Mouse (Mus musculus) liver, embryonic 13.5 days (tissue): ENCODE results near the gene Irx2. TPM values are rescaled to one million over a fixed set of nuclear protein-coding genes. Genes with fewer than 3 reads are reported as not detected.

Source experiments
- ATAC-seq: fragments of 200-750 bp; cut with Nextera tagmentation; 2 replicates; pipeline ENCODE4 v1.8.0; 2017; ENCODE audit warnings: low read depth, mild to moderate bottlenecking, moderate number of reproducible peaks, moderate library complexity
- DNase-seq: peaks from one replicate; pipeline ENCODE4 v3.0.0; 2022
- H3K27ac ChIP-seq: fragments of 300-500 bp; sonication (generic); 2 replicates; pipeline ENCODE4 v1.5.1; 2015; ENCODE audit warnings: moderate library complexity, mild to moderate bottlenecking, inconsistent platforms
- H3K27me3 ChIP-seq: fragments of 300-500 bp; sonication (generic); 2 replicates; pipeline ENCODE4 v1.6.1; 2015; ENCODE audit warnings: mild to moderate bottlenecking, inconsistent platforms
- H3K36me3 ChIP-seq: fragments of 300-500 bp; sonication (generic); 2 replicates; pipeline ENCODE4 v1.6.1; 2015; ENCODE audit warnings: mild to moderate bottlenecking, inconsistent platforms
- H3K4me1 ChIP-seq: fragments of 300-500 bp; sonication (generic); replicated peaks from 2 replicates; pipeline ENCODE4 v1.6.1; 2015; ENCODE audit warnings: inconsistent platforms
- H3K4me2 ChIP-seq: fragments of 300-500 bp; sonication (generic); 2 replicates; pipeline ENCODE4 v1.6.1; 2015; ENCODE audit warnings: inconsistent platforms, mild to moderate bottlenecking, moderate library complexity
- H3K4me3 ChIP-seq: fragments of 300-500 bp; sonication (generic); replicated peaks from 2 replicates; pipeline ENCODE4 v1.5.1; 2015; ENCODE audit warnings: mild to moderate bottlenecking, inconsistent platforms
- H3K9ac ChIP-seq: fragments of 300-500 bp; sonication (generic); 2 replicates; pipeline ENCODE4 v1.6.1; 2015; ENCODE audit warnings: mild to moderate bottlenecking, inconsistent platforms
- H3K9me3 ChIP-seq: fragments of 300-500 bp; sonication (generic); replicated peaks from 2 replicates; pipeline ENCODE4 v1.6.1; 2016; ENCODE audit warnings: inconsistent platforms
- WGBS: fragments of 180-500 bp; shearing (Covaris S2); methylation state at CpG from one replicate; pipeline ENCODE4 v1.1.7; 2015; ENCODE audit not compliant: insufficient replicate concordance; 5-methylcytosine and 5-hydroxymethylcytosine counted together
- polyA plus RNA-seq: library from polyadenylated mRNA; unstranded; fragments of >200 nt; fragmentation: Nextera tagmentation; extraction: Ambion mirVana; gene quantifications from 2 replicates; pipeline ENCODE4 v1.2.1, GENCODE M21; 2015

Gene Irx2
- polyA plus RNA-seq, 1 experiment from 2014 or later = 0.25 TPM

GRCm38 (mm10) chr13:72638401-72639130 lies 9.9 kb downstream of the Irx2 start:
- no peak overlapping the region for H3K4me3 ChIP-seq
- DNase-seq = no peak
- WGBS = 3% methylated on average over 26 of the region's 26 CpGs
- H3K9me3 ChIP-seq = no peaks in the 10 kb centered on the region
- H3K4me2 ChIP-seq = 0 out of 2 replicates have a peak overlapping the region, but pooled peaks have one; percentile 58
- 0 out of 2 replicates have a peak, but pooled peaks cover 3% of the 10 kb centered on the region for H3K4me1 ChIP-seq
- no peak for ATAC-seq
- H3K36me3 ChIP-seq = no peaks in the 10 kb centered on the region
- H3K27ac ChIP-seq = no peak overlapping the region
- peaks cover 83% of the 10 kb centered on the region for H3K27me3 ChIP-seq
- no peak overlapping the region for H3K9ac ChIP-seq

DNA sequence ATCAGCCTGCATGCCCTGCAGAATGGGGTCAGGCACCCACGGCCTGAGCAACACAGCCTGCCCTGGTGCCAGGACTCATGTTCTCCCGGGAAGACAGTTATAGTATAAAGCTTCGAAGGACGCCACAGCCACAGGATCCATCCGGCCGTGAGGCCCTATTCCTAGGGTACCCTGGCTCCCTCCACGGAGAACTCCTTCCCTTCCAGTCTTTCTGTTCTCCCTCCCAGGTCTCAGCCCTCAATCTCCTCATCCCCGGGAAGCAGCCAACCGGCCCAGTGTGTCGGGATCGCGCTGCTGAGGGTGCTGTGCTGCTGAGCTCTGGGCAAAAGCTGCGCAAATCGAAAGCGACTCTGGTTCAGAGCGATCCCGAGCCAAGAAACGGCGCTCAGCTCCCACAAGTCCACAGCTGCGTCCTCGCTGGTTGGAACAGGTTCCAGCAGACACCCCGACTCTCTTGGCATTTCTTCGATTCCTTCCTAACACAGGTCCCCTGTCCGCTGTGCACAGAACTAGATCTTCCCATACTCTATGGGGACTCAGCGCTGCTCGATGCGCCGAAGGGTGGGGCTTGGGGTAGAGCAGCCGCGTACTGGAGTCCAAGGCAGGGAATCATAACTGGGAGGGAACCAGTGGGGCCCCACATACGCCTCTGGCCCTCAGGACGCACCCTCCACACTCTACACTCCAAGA lies 11.0 kb downstream of the Irx2 start:
- peak overlapping the region; percentile 58 for H3K4me2 ChIP-seq
- H3K4me1 ChIP-seq = 0 out of 2 replicates have a peak, but pooled peaks cover 3% of the 10 kb centered on the region
- no peak overlapping the region for H3K27ac ChIP-seq
- ATAC-seq (no peak), DNase-seq (no peak)
- H3K27me3 ChIP-seq = peaks cover 74% of the 10 kb centered on the region
- no peaks in the 10 kb centered on the region for H3K36me3 ChIP-seq
- peak overlapping the region; percentile 46 for H3K4me3 ChIP-seq
- H3K9ac ChIP-seq = no peak overlapping the region
- 1% methylated on average over 32 of the region's 32 CpGs for WGBS
- H3K9me3 ChIP-seq = no peaks in the 10 kb centered on the region

GRCm38 (mm10) chr13:72640131-72640521 lies 11.5 kb downstream of the Irx2 start:
- Histone ChIP-seq H3K4me3 (peak overlapping the region; percentile 46), H3K4me1 (0 out of 2 replicates have a peak, but pooled peaks cover 3% of the 10 kb centered on the region), H3K9me3 (no peaks in the 10 kb centered on the region), H3K36me3 (no peaks in the 10 kb centered on the region), H3K9ac (no peak overlapping the region), H3K27ac (no peak overlapping the region), H3K27me3 (peaks cover 68% of the 10 kb centered on the region), H3K4me2 (peak overlapping the region; percentile 58)
- ATAC-seq = no peak
- WGBS = 4% methylated on average over 11 of the region's 11 CpGs
- DNase-seq = no peak

- Histone ChIP-seq H3K4me1 (no peaks in the 10 kb centered on the region), H3K9me3 (no peaks in the 10 kb centered on the region), H3K4me3 (no peak overlapping the region), H3K4me2 (no peak overlapping the region), H3K27ac (no peak overlapping the region), H3K9ac (no peak overlapping the region), H3K27me3 (no peaks in the 10 kb centered on the region), H3K36me3 (no peaks in the 10 kb centered on the region)
- DNase-seq (no peak), ATAC-seq (no peak)
- WGBS = 6% methylated on average over 1 of the region's 1 CpGs
Measured at GRCm38 (mm10) chr13:72656447-72656846, 27.8 kb downstream of the Irx2 start.

DNA sequence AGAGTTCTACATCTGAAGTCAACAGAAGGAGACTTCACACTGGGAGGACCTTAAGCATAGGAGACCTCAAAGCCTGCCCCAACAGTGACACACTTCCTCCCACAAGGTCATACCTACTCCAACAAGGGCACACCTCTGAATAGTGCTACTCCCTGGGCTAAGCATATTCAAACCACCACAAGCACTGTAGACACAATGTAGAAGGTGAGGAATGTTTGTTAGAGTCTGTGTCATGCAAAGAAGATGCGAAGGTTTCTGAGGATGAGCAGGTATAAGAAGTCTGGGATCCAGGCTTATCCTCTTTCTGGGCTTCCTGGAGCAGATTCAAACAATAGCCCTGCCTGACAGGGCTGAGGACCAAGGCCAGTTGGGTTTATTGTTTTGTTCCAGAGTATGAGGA lies 47.2 kb downstream of the Irx2 start:
- Histone ChIP-seq H3K4me1 (no peaks in the 10 kb centered on the region), H3K4me3 (no peak overlapping the region), H3K27ac (no peak overlapping the region), H3K9ac (no peak overlapping the region), H3K9me3 (no peaks in the 10 kb centered on the region; the same call in 1 of the 2 replicates), H3K4me2 (no peak overlapping the region), H3K27me3 (no peaks in the 10 kb centered on the region), H3K36me3 (no peaks in the 10 kb centered on the region)
- DNase-seq = no peak
- ATAC-seq = no peak
- 79% methylated on average over 1 of the region's 1 CpGs for WGBS
